Mouse (Mus musculus) ovary, postnatal 10 days (tissue): Measurements from ENCODE around the gene Zfhx3.

ENCODE experiments used
- DNase-seq: peaks from one replicate; pipeline ENCODE4 v3.0.0; 2022; ENCODE audit warnings: low spot score

Zfhx3 gene

DNA sequence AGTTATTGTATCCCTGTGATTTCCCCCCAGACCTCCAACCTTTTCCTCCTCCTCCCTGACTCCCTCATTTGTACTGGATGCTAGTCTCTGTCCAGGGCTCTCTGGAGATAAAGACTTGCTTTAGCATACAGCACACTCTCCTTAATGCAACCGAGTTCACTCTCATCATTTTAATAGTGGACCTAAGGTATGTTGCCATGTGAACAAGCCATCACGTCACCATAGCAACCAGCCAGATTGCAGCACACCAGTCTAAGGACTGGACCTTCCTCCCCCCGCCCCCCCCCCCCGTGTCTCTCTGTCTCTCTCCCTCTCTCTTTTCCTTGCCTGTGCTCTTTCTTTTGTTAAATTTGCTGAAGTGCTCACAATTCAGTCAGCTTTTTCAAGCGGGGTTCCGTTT lies 524.2 kb downstream of the Zfhx3 start:
- DNase-seq, result no peak

GRCm38 (mm10) chr8:108467172-108468035 lies 525.0 kb downstream of the Zfhx3 start:
- DNase-seq, result no peak

DNA sequence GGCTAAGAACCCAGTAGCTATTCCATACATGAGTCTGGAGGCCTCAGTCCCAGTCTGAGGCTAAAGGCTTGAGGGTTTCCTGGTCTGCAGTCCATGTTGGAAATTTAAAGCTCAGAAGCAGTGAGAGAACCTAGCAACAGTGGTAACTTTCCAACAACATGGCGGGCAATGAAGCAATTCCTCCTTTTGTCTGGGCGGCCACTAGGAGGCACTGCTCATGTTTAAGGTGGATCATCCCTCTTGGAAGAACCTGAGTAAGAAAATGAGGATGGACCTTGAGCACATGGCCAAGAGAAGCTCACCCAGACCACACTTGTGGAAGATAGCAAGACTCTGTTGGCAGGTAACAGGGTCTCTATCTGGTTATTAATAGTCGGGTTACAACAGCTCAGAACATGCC lies 527.8 kb downstream of the Zfhx3 start:
- no peak for DNase-seq

DNA sequence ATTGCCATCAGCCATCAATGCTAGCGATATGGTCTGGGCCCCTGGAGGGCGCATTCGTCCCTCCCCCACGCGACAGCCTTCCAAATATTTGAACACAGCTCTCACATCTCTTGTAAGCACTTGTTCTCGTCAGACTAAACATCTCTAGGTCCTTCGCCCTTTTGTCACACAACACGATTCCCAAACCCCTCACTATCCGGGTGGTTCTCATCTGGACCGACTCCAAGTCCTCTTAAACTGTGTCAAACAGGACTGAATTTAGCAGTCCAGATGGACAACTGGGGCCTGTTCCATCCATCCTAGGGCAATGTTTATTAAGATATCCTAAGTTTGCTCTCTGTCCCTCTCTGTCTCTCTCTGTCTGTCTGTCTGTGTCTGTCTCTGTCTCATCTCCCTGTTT lies 532.1 kb downstream of the Zfhx3 start:
- DNase-seq, result no peak

- DNase-seq, result no peak
Observed at GRCm38 (mm10) chr8:108478131-108478530, 535.7 kb downstream of the Zfhx3 start.

DNA sequence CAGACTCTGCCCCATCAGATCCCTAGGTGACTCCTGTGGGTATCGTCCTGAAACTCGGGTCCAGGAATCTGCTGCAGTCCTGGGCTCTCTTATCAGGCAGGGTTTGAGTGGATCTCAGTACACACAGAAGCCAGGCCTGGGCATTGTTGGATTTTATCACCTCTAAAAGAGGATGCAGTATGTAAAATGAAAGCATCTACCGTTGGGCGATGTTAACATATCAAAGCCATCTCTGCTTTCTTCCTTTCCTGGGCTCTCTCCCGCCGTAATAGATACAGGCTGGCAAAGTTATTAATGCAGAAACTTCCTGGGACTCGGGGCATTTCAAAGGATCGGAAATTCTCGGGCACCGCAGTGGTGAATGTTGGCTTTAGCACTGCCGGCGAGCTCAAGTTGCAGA lies 537.7 kb downstream of the Zfhx3 start:
- no peak for DNase-seq

DNA sequence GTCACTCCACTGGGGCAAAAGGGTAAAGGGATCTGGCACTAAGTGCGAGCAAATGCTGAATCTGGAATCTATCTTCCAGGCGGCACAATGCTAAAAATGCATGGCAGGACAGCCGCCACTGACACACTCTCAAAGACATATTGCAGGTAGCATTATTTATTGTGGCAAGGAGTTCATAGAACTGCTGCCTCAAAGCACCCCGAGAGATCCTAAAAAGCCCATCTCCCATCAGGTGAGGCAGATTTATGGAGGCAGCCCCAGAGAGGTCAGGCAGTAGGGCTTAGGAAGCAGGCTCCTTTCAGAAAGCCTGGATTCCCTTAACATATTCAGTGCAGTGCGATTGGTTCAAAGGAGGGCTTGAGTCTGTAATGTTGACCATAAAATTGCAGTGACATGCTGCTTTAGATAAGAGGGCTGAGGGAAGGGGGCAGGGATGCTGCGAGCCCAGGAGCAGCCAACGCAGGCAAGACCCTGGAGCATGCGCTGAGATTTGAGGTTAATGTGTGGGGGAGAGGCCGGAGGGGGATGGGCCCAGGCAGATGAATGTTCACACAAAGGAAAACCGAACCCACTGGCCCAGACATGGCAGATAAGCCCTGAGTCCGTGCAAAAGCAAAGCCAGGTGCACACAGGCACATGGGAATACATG lies 538.8 kb downstream of the Zfhx3 start:
- no peak for DNase-seq

DNA sequence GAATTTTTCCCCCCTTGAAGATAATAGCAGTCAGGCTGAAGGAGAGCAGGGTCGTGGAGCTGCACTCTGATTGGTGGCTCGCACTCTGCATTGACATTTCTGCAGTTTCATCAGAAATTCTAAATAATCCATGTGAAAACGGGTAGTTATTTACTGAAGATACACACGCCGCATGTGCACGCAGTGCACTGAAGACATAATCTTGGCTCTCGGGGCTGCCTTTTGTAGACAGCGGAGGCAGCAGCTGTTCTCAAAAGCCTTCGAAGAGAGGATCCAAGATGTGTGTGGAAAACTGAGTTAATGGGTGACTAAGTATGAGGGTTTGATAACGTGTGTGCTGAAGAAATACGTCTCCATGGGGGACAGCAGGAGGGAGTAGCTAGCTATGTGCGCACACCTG lies 553.7 kb downstream of the Zfhx3 start:
- DNase-seq, result no peak

- DNase-seq, result no peak
Observed at GRCm38 (mm10) chr8:108506779-108507178, 564.3 kb downstream of the Zfhx3 start.

DNA sequence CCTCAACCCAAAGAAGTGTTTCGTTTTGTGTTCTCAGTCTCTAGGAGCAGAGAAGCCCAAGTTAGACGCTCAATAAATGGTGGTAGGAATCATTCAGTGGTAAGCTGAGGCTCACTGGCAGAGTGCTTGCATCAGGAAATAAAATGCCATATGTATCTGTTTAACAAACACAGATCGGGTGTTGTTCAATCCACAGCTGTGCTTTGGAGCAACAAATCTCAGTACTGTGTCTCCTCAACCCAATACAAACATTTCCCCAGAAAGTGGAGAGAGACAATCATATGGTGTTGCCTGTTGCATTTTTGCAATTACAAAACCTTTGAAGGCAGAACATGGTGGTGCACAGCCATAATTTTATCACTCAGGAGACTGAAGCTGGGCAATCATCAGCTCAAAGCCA lies 565.3 kb downstream of the Zfhx3 start:
- DNase-seq, result no peak

- no peak for DNase-seq
Observed at GRCm38 (mm10) chr8:108510641-108511325, 568.3 kb downstream of the Zfhx3 start.

GRCm38 (mm10) chr8:108518116-108518515 lies 575.7 kb downstream of the Zfhx3 start:
- no peak for DNase-seq

GRCm38 (mm10) chr8:108522050-108522449 lies 579.6 kb downstream of the Zfhx3 start:
- no peak for DNase-seq

DNA sequence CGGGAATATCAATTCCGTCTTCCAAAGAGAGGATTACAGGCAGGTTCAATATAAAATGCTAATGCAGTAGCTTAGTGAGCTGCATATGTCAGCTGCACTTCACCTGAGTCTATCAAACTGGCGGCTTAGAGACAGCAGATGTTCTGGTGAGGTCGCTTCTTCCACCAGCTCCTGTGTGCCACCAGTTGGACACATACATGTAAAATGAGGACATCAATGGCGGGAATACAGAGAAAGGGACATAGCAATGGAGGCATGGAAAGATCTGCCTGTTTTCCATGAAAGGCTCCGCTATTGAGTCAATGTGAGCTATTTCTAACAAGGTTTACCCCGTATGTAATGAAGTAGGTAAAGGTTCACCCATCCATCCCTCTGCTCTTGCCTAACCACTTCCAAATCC lies 587.0 kb downstream of the Zfhx3 start:
- no peak for DNase-seq

- no peak for DNase-seq
Observed at GRCm38 (mm10) chr8:108535121-108535876, 592.9 kb downstream of the Zfhx3 start.

- DNase-seq, result no peak
Observed at GRCm38 (mm10) chr8:108536186-108536585, 593.7 kb downstream of the Zfhx3 start.

DNA sequence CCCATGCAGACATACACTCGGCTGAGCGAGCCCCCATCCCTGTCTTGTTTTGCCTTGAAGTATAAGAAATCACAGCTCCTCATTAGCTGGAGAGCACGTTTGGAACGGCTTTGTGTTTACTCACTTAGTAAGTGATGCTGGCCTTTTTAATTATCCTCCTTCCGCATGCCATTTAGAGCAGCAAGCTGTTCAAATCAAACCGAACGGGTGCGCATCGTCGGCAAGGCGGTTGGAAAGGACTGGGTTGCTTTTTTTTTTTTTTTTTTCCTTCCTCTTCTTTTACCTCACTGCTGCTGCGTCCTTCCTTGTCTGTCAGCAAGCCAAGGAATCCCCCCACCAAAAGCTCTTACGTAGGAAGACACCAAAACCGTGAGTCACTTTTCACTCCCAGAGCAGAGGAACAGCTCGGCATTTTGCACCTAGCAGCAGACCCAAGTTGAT lies 594.5 kb downstream of the Zfhx3 start:
- no peak for DNase-seq

DNA sequence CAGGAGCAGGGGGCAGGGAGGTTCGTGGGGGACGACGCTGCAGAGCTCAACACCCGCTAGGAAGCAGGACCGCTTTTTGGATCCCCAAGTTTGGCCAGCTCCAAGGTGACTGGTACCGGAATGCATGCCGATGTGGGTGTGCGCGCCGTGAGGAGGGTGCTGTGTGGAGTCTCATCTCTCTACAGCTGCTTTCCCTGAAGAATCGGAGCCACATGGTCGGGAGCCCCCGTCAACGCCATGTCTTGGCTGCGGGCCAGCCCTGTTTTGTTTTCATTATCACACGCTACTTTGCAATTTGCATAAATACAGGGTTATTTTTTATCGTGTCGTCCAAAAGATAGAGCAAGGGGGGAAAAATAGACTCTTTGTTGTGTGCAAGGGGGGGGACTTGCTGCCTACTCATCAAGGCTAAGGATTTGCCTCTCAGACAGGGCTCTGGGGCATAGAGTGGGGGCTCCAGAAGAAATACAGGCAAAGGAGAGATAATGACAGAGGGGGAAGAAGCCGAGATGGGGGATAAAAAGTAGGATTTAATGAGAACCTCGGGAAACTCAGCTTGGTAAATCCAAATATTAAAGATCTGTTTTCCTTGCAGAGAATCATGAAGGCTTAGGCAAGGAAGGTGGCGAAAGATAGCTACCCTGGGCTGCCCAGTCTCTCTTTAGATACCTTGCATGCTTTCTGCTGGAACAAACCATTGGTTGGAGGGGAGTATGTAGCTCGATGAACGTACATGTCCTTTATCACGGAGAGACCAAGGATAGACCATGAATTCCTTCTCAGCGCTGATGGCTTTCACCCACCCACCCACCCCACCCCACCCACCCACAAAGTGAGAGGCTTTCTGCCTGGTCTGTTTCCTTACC lies 595.5 kb downstream of the Zfhx3 start:
- DNase-seq, result no peak

GRCm38 (mm10) chr8:108538929-108539555 lies 596.6 kb downstream of the Zfhx3 start:
- DNase-seq, result no peak

DNA sequence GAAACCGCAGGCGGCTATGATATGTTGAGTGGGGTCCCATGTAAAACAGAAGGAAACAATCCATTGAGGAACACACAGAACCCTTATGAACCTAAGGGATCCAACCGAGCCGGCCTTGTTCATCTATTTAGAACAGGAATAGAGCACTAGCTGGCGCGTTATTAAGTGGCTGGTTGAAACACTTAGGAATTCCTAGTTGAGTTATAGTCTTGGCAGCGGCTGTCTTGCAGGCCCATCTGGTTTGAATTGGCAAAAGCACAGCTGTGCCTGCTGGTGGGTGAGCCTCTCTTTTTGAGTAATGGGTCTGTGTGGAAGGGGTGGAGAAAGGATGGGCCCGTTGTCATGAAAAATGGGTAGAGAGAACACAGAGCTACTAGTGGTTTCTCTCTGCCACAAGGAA lies 610.1 kb downstream of the Zfhx3 start:
- no peak for DNase-seq
